Mouse (Mus musculus) erythroid progenitor cell, adult 5-6 weeks (primary cell): ENCODE measurements around the gene Mlec. TPM values are rescaled to one million over a fixed set of nuclear protein-coding genes. Genes with fewer than 3 reads are reported as not detected.

Experiments used
- ATAC-seq: replicated peaks from 2 replicates; pipeline ENCODE4 v1.8.0; 2016; ENCODE audit warnings: moderate number of reproducible peaks, mild to moderate bottlenecking, moderate TSS enrichment, inconsistent platforms; ENCODE audit not compliant: poor library complexity, low FRiP score, severe bottlenecking
- total RNA-seq, 2 experiments: library from RNA; stranded (forward) in 1 of 2; stranded (reverse) in 1 of 2; fragments of 150-400 nt in 1 of 2; fragments of 186-747, 209-891 nt in 1 of 2; gene quantifications; 2 replicates each; pipeline versions ENCODE4 v1.2.3 to v1.2.4; 2015 to 2017; ENCODE audit warnings: low replicate concordance in 2 of 2

Gene Mlec
- total RNA-seq (2015; ENCODE audit: low replicate concordance): 32.3 and 36.8 TPM in 2 replicates
- 23.2 and 25.9 TPM in 2 replicates for total RNA-seq (2017; ENCODE audit: low replicate concordance)

DNA sequence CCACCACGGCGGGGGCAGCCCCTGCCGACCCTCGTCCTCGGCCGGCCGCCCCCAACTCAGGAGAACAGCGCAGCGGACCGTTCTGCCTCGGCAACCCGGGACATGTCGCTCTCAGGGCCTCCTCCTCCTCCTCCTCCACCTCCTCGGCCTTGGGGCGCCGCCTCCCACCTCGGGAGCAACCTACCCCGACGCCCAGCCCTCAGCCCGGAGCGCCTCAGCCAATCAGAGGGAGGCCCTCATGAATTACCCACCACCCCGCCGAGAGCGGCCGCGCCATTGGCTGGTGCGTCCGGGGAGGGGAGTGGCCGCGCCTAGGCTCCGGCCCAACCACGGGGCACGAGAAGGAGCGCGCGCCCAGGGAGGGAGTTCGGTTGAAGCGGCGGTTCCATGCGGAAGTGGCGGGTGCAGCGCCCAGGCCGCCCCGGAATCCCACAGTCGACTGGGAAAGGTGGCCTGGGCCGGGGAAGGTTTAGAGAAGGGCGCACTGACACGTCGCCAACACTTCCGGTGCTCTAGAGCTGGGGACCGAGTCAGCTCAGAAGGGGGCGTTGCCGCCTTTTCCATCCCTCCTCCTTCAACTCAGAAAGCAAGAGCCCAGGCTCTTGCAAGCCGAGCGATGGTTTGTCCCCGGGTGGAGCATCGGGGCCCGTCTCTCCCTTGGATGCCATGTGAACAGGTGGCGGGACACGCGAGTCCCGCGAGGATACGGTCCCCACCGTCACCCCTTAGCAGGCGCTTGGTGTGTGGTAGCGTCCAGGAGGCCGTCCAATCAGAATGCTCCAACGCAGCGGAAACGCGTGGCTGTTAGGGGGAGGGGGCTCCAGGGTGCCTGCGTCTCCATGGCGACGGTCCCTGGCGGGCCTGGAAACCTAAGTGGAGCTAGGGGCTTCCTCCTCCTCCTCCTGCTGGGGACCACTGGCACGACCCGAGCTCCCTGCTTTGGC is at the start of gene Mlec:
Gene Mlec, minus strand, starts transcription at position 140 of the 944 bp plus-strand sequence.
- ATAC-seq: peak; percentile 94

DNA sequence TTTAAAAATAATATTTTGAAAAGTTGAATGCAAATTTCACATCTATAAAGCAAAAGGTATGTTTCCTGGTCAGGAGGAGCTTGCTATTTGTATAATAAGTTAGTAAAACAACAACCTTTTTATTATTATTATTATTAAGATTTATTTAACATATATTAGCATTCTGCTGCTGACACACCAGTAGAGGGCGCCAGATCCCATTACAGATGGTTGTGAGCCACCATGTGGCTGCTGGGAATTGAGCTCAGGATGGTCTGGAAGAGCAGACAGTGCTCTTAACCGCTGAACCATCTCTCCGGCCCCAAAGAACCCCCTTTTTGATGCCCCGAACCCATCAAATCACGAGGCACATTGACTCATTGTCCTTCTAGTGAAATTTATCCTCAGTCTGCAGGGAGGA is 49.3 kb upstream of the Mlec start:
- no peak for ATAC-seq

DNA sequence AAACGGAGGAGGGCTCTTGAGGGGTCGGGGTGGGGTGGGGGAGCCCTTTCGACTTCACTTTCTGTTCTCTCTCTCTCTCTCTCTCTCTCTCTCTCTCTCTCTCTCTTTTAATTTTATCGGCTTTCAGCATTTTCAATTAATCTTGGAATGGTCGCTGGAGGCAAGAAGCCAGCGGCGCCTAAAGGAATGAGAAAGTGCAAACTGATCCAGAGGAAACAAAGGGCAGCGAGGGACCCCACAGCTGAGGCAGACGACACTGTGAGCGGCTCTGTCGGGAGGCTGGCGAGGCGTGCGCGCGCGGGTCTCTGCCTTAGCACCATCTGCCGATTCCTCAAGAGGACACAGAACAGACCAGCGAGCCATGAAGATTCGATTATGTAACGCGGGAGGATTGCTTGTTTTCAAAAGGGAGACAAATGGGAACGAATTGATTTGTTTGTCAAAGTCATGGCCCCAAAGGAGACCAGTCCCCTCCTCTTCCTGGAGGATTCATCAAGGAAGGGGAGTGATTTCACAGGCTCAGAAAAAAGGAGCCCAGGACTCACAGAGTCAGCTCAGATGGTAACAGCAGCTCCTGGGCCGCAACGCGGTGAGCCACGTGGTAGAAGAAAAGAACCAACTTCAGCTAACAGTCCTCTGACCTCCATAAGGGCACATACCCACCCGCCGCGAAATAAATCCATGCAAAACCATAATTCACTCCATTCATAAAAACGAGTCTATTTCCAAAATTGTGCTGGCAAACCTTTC is 46.8 kb upstream of the Mlec start:
- no peak for ATAC-seq

DNA sequence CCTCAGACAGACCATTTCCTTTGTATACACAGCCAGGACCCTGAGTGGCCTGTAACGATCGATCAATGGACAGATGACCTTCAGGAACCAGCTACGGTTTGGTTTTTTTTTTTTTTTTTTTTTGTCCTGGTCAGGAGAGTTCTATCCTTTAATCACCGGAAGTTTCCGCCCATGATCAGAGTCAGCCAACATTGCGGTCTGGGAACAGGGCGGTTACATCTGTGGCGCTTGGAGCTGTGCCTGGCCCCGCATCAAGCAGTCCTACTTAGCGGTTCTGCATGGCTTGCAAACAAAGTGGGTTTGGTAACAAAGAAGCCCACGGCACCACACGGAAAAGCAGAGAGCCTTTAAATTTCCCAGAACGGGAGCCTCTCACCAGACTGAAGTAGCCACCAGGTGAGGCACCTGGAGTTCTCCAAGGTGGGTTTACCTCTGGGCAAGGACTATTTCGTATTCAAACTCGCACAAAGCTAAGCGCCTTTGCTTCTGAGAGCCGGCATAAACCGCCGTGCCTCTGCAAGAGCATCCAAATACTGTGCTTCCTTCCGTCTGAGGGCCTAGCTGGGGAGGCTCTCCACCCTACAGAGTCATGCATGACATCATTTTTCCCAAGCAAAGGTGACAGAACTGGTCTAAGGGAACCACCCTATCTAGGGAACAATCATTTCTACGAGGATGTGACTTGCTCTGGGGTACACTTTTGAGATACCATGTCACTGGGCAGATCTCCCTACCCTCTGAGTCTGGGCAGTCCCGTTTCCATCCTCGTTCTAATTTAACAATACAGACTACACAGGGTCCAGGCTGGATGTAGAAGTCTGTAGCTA is 46.0 kb upstream of the Mlec start:
- ATAC-seq: no peak

DNA sequence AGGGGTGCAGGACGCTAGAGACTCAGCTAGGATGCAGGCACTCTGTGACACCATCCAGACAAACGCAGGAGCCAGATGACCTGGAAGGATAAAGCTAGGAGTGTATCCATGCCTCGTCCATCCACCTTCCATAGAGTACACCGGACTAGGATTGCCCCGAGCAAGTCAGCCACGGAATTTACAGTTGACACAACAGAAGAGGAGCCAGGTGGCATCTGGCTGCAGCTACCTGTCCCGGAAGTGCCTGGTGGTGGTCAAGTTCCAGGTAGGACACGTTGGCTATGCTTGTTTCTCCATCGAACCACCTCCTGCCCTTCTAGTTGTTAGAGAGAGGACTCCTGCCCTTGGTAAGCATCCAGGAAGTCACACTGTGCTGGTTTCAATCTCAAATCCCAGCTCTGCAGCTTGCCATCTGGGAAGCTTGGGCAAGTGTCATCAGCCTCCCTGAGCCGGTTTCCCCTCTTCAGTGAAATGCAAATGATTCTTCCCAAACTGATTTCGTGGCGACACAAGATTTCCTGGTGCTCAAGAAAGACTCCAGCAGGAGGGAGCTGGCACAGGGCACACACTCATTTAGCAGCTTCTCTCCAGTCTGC is 36.7 kb upstream of the Mlec start:
- no peak for ATAC-seq

DNA sequence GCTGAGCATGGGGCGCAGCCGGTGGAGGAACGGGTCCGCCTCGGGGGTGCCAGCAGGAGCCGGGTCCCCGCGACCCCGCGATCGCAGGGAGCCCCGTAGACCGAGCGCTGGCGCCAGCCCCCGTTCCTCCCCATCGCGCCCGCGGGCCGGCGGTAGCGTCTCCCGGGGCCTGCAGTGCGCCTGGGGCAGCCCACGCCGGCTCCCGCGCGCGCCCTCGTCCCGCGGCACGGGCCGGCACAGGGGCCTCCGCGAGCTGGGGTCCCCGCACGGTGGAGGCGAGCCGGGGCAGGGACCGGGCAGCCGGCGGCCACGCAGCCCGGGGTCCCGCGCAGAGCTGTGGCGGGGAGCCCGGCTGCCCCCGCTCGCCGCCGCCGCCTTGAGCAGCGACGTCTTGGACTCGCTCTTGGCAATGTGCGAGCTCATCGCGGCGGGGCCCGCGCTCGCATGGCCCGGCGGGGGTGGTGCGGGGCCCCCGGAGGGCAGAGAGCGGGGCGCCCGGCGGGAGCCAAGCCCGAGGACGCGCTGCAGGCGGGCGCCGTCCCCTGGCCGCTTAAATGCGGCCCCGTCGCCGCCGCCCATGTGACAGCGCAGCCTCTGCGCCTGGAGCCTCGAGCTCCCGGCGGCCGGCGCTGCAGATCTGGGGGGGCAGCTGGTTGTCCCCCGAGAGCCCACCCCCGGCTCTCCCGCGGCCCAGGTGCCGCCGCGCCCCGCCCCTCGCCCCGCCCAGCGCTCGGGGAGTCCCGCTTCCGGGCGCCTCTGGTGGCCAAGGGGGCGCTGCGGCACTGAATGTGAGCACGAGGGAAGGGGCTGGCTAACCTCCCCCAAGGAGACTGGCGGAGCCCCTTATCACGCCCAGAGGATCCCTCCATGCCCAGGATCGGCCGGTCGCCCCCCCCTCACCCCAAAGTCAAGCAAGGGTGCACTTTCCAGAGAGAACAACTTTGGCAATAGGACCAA is 36.0 kb upstream of the Mlec start, which contains the start of gene Cabp1:
Gene Cabp1, minus strand, starts transcription at position 713 of the 957 bp plus-strand sequence.
- no peak for ATAC-seq

DNA sequence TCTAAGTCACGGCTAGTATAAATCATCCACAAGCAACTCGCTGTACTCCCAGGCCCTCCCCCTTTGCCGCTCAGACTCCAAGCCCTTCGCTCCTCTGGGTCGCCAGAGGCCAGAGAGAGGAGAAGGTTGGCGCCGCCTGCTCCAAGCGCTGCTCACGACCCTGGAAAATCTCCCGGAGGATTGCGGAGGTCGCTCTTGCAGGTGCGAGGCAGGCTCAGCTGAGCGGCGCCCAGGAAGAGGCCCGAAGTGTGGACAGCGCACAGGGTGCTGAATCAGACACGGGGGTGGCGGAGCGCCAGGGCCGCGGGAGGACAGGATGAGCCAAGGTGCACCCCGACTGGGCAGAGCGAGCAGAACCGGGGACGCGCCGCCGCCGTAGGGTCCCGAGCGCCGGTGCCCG is 35.2 kb upstream of the Mlec start:
- no peak for ATAC-seq

DNA sequence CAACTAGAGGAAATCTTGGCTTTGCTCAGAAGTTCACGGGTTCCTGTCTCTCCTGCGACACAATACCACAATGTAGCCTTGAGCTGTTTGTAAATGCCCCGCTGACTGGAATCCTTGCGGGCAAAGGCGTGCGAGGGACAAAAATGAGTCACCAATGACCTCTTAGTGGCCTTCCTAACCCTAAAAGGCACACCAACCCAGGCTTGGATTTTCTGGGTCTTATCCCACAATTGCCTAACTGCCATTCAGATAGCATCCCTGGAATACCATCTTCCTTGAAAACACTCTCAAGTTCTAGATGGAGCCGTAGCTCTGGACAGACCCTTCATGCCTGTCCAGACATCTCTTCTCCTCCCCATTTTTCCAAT is 34.8 kb upstream of the Mlec start:
- no peak for ATAC-seq

DNA sequence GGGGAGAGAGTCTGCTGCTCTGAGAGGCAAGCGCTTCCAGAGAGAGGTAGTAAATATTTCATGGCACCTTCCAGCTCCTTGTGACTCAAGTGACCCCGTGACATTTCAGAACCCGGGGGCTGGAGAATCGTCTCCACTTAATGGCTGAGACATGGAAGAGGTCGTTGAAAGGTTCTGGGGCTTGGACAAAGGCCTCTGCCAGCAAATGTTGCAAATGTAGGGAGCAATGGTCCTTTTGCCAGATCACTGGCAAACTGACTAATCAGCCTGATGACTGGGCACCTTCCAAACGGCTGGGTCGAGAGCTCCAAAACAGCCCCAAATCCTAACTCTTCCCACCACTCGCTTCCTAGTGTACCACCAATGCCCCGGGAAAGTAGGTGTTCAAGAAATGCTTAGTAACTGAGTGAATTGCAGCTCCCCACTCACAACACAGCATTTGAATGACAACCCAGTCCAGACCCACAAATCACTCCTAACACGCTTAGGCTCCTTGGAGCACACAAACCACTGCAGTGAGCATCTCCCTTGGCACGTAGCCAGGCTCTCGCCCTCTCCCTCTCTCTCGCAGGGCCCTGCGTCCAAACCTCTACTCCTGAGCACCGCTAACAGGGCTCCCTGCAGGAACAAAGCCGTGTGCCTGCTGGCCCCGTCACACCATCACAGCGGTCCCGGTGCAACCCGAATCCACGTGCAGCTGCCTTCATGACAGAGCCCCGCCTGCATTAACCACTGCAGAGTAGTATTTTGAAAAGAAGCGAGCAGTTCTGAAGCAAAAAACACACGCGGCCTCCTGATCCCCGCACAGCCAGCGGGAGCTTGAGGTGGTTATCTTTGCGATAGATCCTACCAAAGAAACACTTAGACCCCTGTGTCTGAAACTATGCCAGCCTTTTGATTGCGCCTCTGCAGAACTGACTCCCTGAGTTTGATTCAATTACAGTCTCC is 34.2 kb upstream of the Mlec start:
- no peak for ATAC-seq

DNA sequence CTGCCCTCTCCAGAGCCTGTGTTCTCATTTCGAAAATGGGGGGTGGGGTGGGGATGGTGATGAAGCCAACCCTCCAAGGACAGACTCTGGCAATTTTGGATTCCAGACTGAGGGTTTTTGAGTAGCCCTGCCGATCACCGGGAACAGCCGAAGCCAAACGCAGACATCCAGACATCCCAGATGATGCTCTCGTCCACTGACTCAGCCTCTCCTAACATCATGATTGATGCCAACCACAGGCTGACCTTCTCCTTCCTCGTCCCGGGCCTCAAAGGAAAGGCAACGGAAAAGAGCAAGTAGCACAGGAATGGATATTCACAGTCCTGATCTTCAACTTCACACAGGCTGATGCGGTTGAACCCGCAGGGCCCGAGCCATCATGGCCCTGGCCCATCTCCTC is 32.1 kb upstream of the Mlec start:
- no peak for ATAC-seq

DNA sequence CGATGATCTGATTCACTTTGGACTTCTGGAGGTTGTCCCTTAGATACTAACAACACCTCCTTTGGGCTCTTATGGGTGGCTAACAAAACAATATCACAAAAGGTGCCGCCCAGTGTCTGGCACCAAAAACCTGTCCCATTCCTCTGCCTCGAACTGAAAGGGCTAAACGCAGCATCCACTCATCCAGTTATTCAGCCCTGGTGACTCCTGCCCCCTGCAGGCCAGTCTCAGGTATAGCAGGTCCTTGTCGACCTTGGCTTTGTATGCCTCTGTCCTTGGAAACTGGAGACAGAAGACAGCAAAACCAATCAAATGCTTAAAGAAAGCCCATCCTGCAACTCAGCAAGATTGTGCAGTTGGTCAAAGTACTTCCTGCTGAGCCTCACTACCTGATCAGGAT is 30.8 kb upstream of the Mlec start:
- ATAC-seq: no peak

DNA sequence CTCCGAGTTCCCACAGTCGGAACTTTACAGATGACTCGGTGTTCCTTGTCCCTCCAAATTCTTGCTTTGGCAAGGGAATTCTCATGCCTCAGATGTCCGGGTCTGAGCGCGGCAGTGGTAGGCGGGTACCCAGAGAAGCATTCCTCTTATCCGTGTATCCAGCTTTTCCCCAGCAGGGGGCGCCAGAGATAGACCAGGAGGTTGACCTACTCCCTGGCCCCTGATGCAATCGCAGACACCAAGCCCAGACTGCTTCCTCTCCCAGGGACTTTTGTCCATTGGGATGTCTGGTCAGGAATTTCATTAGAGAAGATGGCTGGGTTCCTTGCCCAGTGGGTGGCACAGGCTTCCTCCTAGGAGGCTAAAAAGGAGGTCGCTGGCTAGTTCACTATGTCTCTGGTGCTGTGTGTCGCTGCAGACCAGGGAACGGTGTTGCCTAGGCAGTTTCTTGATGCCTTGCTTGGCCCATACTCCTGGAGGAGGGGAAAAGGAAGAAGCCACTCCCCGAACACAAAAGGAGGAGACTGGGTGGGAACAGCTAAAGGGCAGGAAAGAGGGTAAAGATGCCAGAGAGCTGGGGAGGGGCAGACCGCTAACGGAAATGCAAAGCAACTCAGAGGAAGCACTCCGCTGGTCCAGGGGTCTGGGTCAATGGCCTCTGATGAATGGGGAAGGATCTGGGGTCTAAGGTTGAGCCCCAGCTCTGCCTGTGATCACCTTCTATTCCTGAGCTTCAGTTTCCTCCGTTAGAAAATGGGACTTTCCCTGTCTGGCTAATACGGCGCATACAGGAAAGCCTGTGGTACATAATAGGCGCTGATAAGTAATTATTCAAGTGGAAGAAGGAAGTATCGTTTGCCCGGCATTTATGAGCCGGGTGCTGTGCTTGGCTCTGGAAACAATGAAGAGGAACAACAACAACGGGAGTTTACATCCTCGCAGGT is 29.5 kb upstream of the Mlec start:
- ATAC-seq: peak; percentile 83

DNA sequence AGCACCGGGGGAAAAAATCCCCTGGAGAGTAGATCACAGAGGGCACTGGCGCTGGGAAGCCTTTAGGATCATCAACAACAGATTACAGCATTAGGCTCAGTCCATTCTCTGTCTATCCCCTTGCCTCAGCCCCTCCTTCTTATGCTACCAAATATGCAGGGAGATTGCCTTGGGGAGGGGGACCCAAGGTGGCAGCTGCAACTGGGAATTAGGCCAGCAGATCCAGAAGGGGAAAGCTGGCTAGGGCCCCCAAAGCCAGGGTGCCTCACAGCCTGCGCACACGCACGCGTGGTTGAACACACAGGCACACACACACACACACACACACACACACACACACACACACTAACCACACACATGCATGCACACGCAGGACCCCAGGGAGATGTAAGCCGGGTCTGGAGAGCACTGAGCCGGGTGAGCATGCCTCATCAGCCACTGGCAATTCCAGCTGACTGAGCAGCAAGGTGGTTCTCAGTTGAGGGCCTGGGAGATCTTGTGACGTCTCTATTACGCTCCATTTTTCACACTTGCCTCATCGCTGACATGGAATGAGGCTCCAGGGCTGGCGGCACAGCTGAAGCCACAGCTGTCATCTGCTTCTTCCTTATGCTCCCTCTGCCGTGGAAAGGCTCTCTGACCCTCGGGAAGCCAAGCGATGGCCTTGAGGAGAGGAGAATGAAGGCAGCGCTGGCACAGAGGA is 28.5 kb upstream of the Mlec start:
- no peak for ATAC-seq

DNA sequence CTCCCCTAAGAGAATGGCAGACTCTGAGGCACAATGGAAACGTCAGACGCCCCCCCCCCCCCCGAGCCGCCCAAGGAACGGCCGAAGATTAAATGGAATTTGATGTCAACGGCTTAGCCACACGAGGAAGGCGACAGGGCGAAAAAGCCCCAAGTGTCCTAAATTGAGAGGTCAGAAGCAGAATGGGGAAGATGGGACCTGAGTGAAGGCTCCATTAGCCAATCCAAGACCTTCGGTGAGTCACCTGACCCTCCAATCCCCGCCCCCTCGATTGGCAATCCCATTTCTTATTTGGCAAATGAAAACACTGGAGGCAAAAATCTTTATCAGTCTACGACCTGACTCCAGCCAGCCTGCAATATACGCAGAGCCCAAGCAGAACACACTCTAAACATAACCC is 26.7 kb upstream of the Mlec start:
- ATAC-seq: no peak

DNA sequence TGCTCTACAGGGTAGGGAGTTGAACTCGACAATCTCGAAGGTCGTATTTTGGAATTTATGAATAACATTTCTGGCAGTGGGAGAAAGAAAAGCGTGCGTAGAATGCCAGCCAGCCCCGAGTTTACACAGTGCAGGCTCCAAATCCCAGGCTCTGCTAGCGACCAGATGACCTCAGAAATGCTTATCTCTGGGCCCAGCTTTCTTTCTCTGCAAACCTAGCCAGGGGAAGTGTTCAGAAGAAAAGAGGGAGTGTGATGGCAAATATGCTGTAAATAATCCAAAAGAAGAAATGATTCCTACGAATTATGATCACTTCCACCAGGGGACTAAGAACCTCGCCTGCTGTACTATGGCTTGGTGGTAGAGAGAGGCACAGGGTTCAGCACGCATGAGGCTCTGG is 25.5 kb upstream of the Mlec start:
- no peak for ATAC-seq

DNA sequence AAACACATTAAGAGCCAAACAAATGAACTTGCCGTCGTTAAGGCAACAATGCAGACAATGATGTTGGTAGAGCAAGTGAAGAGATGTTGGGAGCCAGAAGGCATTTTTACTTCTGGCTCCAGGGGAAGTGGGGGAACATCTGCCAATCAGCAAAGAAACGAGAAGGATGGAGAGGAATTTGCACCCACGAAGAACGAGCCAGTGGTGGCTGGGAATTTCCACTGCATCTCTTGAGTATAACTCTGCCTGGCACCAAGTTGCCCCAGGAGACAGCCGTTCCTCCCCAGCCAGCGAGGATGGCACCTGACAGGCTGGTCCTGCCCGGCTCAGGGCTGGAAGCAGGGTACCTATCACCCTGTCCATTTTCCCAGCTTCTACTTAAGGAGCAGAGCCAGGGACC is 24.9 kb upstream of the Mlec start:
- no peak for ATAC-seq
